Mouse (Mus musculus): Measurements from ENCODE around the gene Cks2. TPM values are rescaled to one million over a fixed set of nuclear protein-coding genes. Genes with fewer than 3 reads are reported as not detected.

Cks2 gene
- 420 and 444 TPM in 2 replicates for polyA plus RNA-seq (2016; fragmentation: Nextera tagmentation; extraction: Ambion mirVana)

- H3K27me3 ChIP-seq (ENCODE audit: poor library complexity, severe bottlenecking) = no peaks in the 10 kb centered on the region
- DNase-seq (ENCODE audit: extremely low spot score, low spot score) = peak; percentile 99
- H3K9me3 ChIP-seq = no peaks in the 10 kb centered on the region
- peak within 1 kb of the TSS; percentile 98 for H3K27ac ChIP-seq
- H3K4me3 ChIP-seq = peak within 1 kb of the TSS; percentile 85
- H3K36me3 ChIP-seq (replicated peaks) = peaks cover 8% of the 10 kb centered on the region
- under 1% methylated on average over 83 of the region's 83 CpGs for WGBS
- H3K4me1 ChIP-seq = peaks cover 46% of the 10 kb centered on the region
Measured at GRCm38 (mm10) chr13:51644829-51645789, at the start of gene Cks2. Gene Cks2, plus strand, starts transcription at chr13:51645232.

DNA sequence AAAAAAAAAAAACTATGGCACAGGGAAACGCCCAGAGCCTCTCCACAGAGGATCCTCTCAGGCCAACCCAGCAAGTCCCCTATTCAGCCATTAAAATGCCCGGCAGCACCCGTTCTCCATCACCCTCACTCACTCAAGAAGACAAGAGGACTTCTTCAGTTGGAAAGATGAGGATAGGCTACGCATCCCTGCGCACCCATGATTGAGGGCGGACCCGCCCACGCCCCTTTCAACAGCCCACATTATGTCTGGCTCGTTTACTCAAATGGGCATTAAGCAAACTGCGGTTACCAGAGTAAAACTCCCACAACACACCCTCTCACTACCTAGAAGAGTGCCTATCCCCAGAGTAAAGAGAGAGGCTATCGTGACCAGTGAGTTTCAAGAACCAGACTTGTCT lies 49.6 kb upstream of the Cks2 start:
- DNase-seq (ENCODE audit: extremely low spot score, low spot score) = no peak
- peaks cover 32% of the 10 kb centered on the region for H3K27me3 ChIP-seq (ENCODE audit: poor library complexity, severe bottlenecking)
- H3K4me3 ChIP-seq = peak overlapping the region; percentile 68
- H3K27ac ChIP-seq = no peak overlapping the region
- no peaks in the 10 kb centered on the region for H3K9me3 ChIP-seq
- 34% methylated on average over 11 of the region's 11 CpGs for WGBS
- H3K36me3 ChIP-seq (replicated peaks) = no peaks in the 10 kb centered on the region
- H3K4me1 ChIP-seq = peaks cover 13% of the 10 kb centered on the region

DNA sequence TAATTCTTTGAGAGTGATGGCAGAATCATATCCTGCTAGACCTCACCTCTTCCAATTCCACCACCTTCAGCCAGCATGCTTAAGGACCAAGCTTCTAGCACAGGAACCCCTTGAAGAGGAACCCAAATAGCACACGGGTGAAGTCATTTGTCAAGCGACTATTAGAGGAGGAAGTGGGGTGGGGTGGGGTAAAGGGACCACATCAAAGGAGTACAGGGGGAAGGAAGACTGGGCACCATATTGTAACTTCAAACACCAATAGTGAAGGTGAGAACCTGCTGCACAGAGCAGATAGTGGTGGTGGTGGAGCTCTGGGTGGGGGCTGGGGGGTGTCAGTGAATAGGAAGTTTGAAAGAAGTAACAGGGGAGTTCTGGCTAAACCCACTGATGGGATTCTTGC lies 47.0 kb upstream of the Cks2 start:
- Histone ChIP-seq H3K4me1 (peaks cover 18% of the 10 kb centered on the region), H3K4me3 (no peak overlapping the region), H3K36me3 (replicated peaks) (no peaks in the 10 kb centered on the region), H3K27me3 (ENCODE audit: poor library complexity, severe bottlenecking) (peaks cover 32% of the 10 kb centered on the region), H3K9me3 (no peaks in the 10 kb centered on the region), H3K27ac (no peak overlapping the region)
- 83% methylated on average over 2 of the region's 2 CpGs for WGBS
- DNase-seq (ENCODE audit: extremely low spot score, low spot score) = no peak

DNA sequence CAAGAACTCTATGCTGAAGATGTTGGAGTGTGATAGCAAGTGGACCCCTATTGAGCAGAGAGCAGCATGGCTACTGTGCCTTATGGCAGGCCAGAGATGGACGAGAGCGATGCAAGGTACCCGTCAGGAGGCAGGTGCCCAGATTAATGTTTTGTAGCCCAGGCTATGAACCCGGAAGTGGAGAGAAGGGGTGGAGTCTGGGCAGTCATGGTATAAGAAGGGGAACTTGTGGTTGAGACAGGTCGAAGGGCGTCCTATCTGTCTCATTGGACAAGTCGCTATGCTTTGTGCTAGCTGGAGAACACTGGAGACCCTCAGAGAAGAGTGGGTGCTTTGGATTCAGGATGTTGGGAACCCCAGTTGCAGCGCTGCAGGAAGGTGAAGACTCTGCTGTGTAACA lies 44.9 kb upstream of the Cks2 start:
- 89% methylated on average over 8 of the region's 8 CpGs for WGBS
- H3K4me1 ChIP-seq = peaks cover 21% of the 10 kb centered on the region
- H3K27ac ChIP-seq = no peak overlapping the region
- DNase-seq (ENCODE audit: extremely low spot score, low spot score) = no peak
- H3K9me3 ChIP-seq = no peaks in the 10 kb centered on the region
- peaks cover 19% of the 10 kb centered on the region for H3K27me3 ChIP-seq (ENCODE audit: poor library complexity, severe bottlenecking)
- no peaks in the 10 kb centered on the region for H3K36me3 ChIP-seq (replicated peaks)
- H3K4me3 ChIP-seq = no peak overlapping the region

- no peaks in the 10 kb centered on the region for H3K27me3 ChIP-seq (ENCODE audit: poor library complexity, severe bottlenecking)
- 88% methylated on average over 8 of the region's 8 CpGs for WGBS
- no peaks in the 10 kb centered on the region for H3K9me3 ChIP-seq
- DNase-seq (ENCODE audit: extremely low spot score, low spot score) = no peak
- H3K36me3 ChIP-seq (replicated peaks) = no peaks in the 10 kb centered on the region
- H3K27ac ChIP-seq = peak overlapping the region; percentile 66; the same call in 1 of the 2 replicates
- H3K4me3 ChIP-seq = peak overlapping the region; percentile 19; the same call in 1 of the 2 replicates
- H3K4me1 ChIP-seq = peaks cover 18% of the 10 kb centered on the region
Measured at GRCm38 (mm10) chr13:51602764-51603163, 42.3 kb upstream of the Cks2 start.

- no peaks in the 10 kb centered on the region for H3K27me3 ChIP-seq (ENCODE audit: poor library complexity, severe bottlenecking)
- peak overlapping the region; percentile 19 for H3K4me3 ChIP-seq
- H3K9me3 ChIP-seq = no peaks in the 10 kb centered on the region
- peak overlapping the region; percentile 66 for H3K27ac ChIP-seq
- WGBS = 54% methylated on average over 16 of the region's 16 CpGs
- peaks cover 18% of the 10 kb centered on the region for H3K4me1 ChIP-seq
- H3K36me3 ChIP-seq (replicated peaks) = no peaks in the 10 kb centered on the region
- peak; percentile 70 for DNase-seq (ENCODE audit: extremely low spot score, low spot score)
Measured at GRCm38 (mm10) chr13:51603221-51603893, 41.7 kb upstream of the Cks2 start.

DNA sequence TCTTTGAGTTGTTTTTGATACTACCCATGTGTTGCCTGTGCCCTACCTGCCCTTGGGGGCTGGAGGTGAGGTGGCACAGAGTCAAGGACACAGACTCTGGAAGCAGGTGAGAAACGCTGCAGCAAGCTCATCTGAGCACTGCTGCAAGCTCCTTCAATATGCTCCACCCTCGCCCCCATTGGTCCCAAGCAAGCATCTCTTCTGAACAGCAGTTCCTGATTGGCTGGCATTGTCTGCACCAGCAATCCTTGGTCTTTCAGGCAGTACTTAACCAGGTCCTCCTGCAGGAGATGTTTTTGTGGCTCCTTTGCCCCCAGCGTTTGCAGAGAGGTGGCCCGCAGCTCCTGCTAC lies 41.2 kb upstream of the Cks2 start:
- no peak for DNase-seq (ENCODE audit: extremely low spot score, low spot score)

DNA sequence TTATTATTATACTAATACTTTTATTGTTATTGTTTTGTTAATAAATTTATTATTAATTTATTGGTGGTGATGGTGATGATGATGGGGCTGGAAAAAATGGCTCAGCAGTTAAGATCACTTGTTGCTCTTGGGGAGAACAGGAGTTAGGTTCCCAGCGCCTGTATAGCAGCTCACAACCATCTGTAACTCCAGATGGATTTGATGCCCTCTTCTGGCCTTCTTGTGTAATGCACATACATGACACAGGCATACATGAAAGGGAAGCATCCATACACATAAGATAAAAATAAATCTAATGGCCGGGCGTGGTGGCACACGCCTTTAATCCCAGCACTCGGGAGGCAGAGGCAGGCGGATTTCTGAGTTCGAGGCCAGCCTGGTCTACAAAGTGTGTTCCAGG lies 35.8 kb upstream of the Cks2 start:
- DNase-seq (ENCODE audit: extremely low spot score, low spot score) = no peak
- no peak overlapping the region for H3K27ac ChIP-seq

More for the DNA sequence above, 41.2 kb upstream of the Cks2 start:
- no peaks in the 10 kb centered on the region for H3K27me3 ChIP-seq (ENCODE audit: poor library complexity, severe bottlenecking)
- 42% methylated on average over 4 of the region's 4 CpGs for WGBS
- peak overlapping the region; percentile 66 for H3K27ac ChIP-seq
- no peaks in the 10 kb centered on the region for H3K9me3 ChIP-seq
- H3K4me3 ChIP-seq = no peak overlapping the region
- peaks cover 18% of the 10 kb centered on the region for H3K4me1 ChIP-seq
- H3K36me3 ChIP-seq (replicated peaks) = no peaks in the 10 kb centered on the region

GRCm38 (mm10) chr13:51611060-51611459 lies 34.0 kb upstream of the Cks2 start:
- 26% methylated on average over 9 of the region's 9 CpGs for WGBS
- H3K27me3 ChIP-seq (ENCODE audit: poor library complexity, severe bottlenecking) = no peaks in the 10 kb centered on the region
- H3K27ac ChIP-seq = peak overlapping the region; percentile 44
- peaks cover 19% of the 10 kb centered on the region for H3K4me1 ChIP-seq
- no peaks in the 10 kb centered on the region for H3K9me3 ChIP-seq
- H3K36me3 ChIP-seq (replicated peaks) = no peaks in the 10 kb centered on the region
- no peak overlapping the region for H3K4me3 ChIP-seq
- no peak for DNase-seq (ENCODE audit: extremely low spot score, low spot score)

More for the DNA sequence above, 35.8 kb upstream of the Cks2 start:
- Histone ChIP-seq H3K27me3 (ENCODE audit: poor library complexity, severe bottlenecking) (no peaks in the 10 kb centered on the region), H3K4me3 (no peak overlapping the region), H3K9me3 (no peaks in the 10 kb centered on the region), H3K36me3 (replicated peaks) (no peaks in the 10 kb centered on the region), H3K4me1 (peaks cover 13% of the 10 kb centered on the region)
- WGBS = 96% methylated on average over 7 of the region's 7 CpGs

- DNase-seq (ENCODE audit: extremely low spot score, low spot score) = no peak
- no peaks in the 10 kb centered on the region for H3K27me3 ChIP-seq (ENCODE audit: poor library complexity, severe bottlenecking)
- peaks cover 24% of the 10 kb centered on the region for H3K4me1 ChIP-seq
- no peaks in the 10 kb centered on the region for H3K36me3 ChIP-seq (replicated peaks)
- no peak overlapping the region for H3K4me3 ChIP-seq
- peak overlapping the region; percentile 44; the same call in 1 of the 2 replicates for H3K27ac ChIP-seq
- H3K9me3 ChIP-seq = no peaks in the 10 kb centered on the region
- WGBS = 56% methylated on average over 5 of the region's 5 CpGs
Measured at GRCm38 (mm10) chr13:51611500-51611899, 33.5 kb upstream of the Cks2 start.

GRCm38 (mm10) chr13:51615815-51616214 lies 29.2 kb upstream of the Cks2 start:
- 65% methylated on average over 10 of the region's 10 CpGs for WGBS
- DNase-seq (ENCODE audit: extremely low spot score, low spot score) = no peak
- peaks cover 38% of the 10 kb centered on the region for H3K4me1 ChIP-seq
- no peak overlapping the region for H3K27ac ChIP-seq
- no peaks in the 10 kb centered on the region for H3K9me3 ChIP-seq
- no peak overlapping the region for H3K4me3 ChIP-seq
- no peaks in the 10 kb centered on the region for H3K36me3 ChIP-seq (replicated peaks)
- no peaks in the 10 kb centered on the region for H3K27me3 ChIP-seq (ENCODE audit: poor library complexity, severe bottlenecking)

DNA sequence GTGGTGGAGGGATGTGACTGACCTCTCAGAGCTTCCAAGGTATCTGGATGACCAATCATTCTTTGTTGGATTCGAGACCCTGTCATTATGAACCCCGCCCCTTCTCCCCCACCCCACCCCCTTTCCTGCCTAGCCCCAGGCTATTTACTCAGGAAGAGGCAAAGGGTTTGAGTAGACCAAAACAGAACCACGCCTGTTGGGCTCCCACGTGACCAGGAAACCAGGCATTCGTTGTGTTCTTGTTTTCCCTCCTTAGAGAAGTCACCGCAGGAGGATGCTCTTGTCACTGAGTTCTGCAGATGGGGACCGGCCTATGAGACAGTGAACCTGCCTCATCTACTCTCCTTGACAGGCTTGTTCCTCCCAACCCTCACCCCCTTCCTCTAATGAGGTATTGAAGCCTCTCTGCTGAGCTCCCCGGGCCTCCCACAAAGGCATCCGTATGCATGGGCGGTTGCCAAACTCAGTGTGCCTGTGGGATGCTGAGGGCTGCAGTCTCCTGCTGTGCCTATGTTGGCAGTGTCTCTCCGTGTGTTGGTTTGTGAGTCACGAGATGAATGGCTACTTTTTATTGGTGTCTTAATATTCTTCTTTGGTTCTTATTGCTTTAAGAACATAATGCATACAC lies 28.5 kb upstream of the Cks2 start:
- Histone ChIP-seq H3K27me3 (ENCODE audit: poor library complexity, severe bottlenecking) (no peaks in the 10 kb centered on the region), H3K27ac (0 out of 2 replicates have a peak overlapping the region, but pooled peaks have one; percentile 37), H3K9me3 (no peaks in the 10 kb centered on the region), H3K36me3 (replicated peaks) (no peaks in the 10 kb centered on the region), H3K4me3 (no peak overlapping the region), H3K4me1 (peaks cover 31% of the 10 kb centered on the region)
- WGBS = 11% methylated on average over 12 of the region's 12 CpGs
- no peak for DNase-seq (ENCODE audit: extremely low spot score, low spot score)
